Mouse (Mus musculus): ENCODE data around the gene Mllt3.

GRCm38 (mm10) chr4:87783809-87784208 lies 249.4 kb downstream of the Mllt3 start:
- no peak for TF ChIP-seq POLR2A (IDR thresholded peaks at IDR 0.05; ENCODE audit: control insufficient read depth, extremely low read depth, insufficient read depth, low read length, poor library complexity)
- TF ChIP-seq CTCF (IDR thresholded peaks at IDR 0.05; ENCODE audit: borderline replicate concordance, control insufficient read depth, extremely low read depth, insufficient read depth, low read length, poor library complexity): no peak
